Mouse (Mus musculus): ENCODE measurements around the gene Itln1. TPM values are rescaled to one million over a fixed set of nuclear protein-coding genes. Genes with fewer than 3 reads are reported as not detected.

Itln1 gene
- polyA plus RNA-seq, 1 experiment from 2014 or later = 0.23 TPM

DNA sequence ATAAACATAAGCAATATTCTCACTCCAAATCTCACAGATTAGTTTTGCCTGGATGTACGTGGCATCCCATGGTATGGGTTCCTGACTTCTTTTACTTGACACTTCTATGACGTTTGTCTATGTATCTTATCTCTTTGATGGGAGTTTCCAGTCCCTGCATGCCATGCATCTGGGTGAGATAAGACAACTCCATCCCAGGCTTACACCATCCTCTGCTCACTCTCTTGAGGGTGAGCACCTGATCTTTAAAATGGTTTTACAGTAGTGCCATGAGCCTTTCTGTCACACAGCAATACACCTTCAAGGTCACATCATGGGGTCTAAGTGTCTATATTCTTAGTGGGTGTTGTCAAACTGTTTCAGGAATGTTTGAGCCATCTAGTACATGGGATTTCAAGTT lies 25.2 kb upstream of the Itln1 start:
- H3K36me3 ChIP-seq (ENCODE audit: control insufficient read depth, insufficient read depth, low read length) = no peaks in the 10 kb centered on the region
- H3K9ac ChIP-seq (ENCODE audit: low read depth, low read length) = no peak overlapping the region
- no peak for ATAC-seq
- no peaks in the 10 kb centered on the region for H3K4me1 ChIP-seq (ENCODE audit: control insufficient read depth, insufficient read depth, low read length)
- H3K27ac ChIP-seq (ENCODE audit: low read length) = no peak overlapping the region
- H3K9me3 ChIP-seq (ENCODE audit: control insufficient read depth, low read length) = no peaks in the 10 kb centered on the region
- no peaks in the 10 kb centered on the region for H3K27me3 ChIP-seq (replicated peaks; ENCODE audit: control insufficient read depth, insufficient read depth, low read length)
- WGBS = 66% methylated on average over 2 of the region's 2 CpGs
- no peak overlapping the region for H3K4me2 ChIP-seq (ENCODE audit: low read depth, low read length)
- H3K4me3 ChIP-seq (ENCODE audit: low read length) = no peak overlapping the region

DNA sequence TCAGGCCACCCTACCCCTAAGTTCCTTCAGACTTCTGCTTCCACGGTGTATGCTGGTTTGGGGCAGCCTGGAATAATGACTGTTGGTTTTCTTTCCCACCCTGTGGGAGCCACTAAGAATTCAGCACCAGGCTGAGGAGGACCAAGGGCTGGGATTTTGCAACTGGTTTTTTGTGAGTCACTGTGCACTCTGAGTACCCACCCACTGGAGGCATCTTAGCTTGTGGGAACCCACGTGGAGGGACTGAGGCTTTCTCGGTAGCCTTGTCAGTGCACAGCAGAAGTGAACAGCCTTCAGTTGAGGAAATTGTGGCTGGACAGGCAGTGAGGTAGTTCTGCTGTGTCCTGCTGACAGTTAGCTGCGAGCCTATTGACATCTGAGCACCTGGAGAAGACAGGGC lies 23.8 kb upstream of the Itln1 start, which contains the start of gene Cd244a:
Cd244a (plus strand) TSS at position 296 of the 400 bp plus-strand sequence.
- Histone ChIP-seq H3K4me3 (ENCODE audit: low read length) (no peak within 1 kb of the TSS), H3K27ac (ENCODE audit: low read length) (no peak within 1 kb of the TSS), H3K9ac (ENCODE audit: low read depth, low read length) (no peak within 1 kb of the TSS), H3K27me3 (replicated peaks; ENCODE audit: control insufficient read depth, insufficient read depth, low read length) (no peaks in the 10 kb centered on the region), H3K9me3 (ENCODE audit: control insufficient read depth, low read length) (no peaks in the 10 kb centered on the region), H3K4me1 (ENCODE audit: control insufficient read depth, insufficient read depth, low read length) (no peaks in the 10 kb centered on the region), H3K36me3 (ENCODE audit: control insufficient read depth, insufficient read depth, low read length) (no peaks in the 10 kb centered on the region), H3K4me2 (ENCODE audit: low read depth, low read length) (no peak within 1 kb of the TSS)
- 78% methylated on average over 4 of the region's 4 CpGs for WGBS
- ATAC-seq = no peak

DNA sequence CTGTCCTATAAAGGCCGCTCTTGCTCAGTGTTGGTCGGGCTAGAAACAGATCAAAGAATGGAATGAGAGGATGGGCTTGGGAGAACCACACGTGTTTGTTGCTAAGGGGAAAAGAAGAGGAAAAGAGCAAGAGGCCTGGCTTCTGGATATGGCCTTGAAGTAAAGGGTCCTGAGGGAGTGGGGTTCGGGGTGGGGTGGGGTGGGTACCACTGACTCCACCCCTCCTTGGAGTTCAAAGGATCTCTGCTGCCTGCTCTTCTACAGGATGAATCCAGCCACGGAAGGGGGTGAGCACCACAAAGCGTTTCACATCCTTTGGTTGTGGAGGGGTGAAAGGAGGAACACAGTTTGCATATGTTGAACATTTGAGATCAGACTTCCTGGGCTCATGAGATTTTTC lies 23.3 kb upstream of the Itln1 start:
- no peak for ATAC-seq
- no peaks in the 10 kb centered on the region for H3K27me3 ChIP-seq (replicated peaks; ENCODE audit: control insufficient read depth, insufficient read depth, low read length)
- H3K9me3 ChIP-seq (ENCODE audit: control insufficient read depth, low read length) = no peaks in the 10 kb centered on the region
- H3K27ac ChIP-seq (ENCODE audit: low read length) = no peak overlapping the region
- 73% methylated on average over 6 of the region's 6 CpGs for WGBS
- no peak overlapping the region for H3K9ac ChIP-seq (ENCODE audit: low read depth, low read length)
- no peak overlapping the region for H3K4me3 ChIP-seq (ENCODE audit: low read length)
- no peak overlapping the region for H3K4me2 ChIP-seq (ENCODE audit: low read depth, low read length)
- no peaks in the 10 kb centered on the region for H3K4me1 ChIP-seq (ENCODE audit: control insufficient read depth, insufficient read depth, low read length)
- H3K36me3 ChIP-seq (ENCODE audit: control insufficient read depth, insufficient read depth, low read length) = no peaks in the 10 kb centered on the region

DNA sequence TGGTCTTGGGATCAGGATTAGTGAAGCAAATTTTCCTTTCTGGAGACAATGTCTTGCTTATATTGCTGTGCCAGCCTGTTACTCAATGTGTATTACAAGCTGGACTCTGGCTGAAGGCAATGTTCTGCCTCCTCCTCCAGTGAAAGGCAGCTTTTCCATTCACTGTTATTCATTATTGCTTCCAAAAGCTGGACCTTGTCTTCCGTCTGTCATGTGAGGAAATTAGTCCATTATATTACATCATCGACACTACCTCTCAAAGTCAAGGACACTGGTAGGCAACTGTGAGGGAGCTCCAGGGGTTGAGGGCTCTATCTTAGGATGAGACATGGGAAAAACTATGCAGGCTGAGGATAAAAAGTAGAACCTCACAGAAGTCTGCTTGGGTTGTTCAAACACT lies 21.3 kb upstream of the Itln1 start:
- 80% methylated on average over 2 of the region's 2 CpGs for WGBS
- Histone ChIP-seq H3K9ac (ENCODE audit: low read depth, low read length) (no peak overlapping the region), H3K9me3 (ENCODE audit: control insufficient read depth, low read length) (no peaks in the 10 kb centered on the region), H3K4me1 (ENCODE audit: control insufficient read depth, insufficient read depth, low read length) (no peaks in the 10 kb centered on the region), H3K4me3 (ENCODE audit: low read length) (no peak overlapping the region), H3K27ac (ENCODE audit: low read length) (no peak overlapping the region), H3K4me2 (ENCODE audit: low read depth, low read length) (no peak overlapping the region), H3K27me3 (replicated peaks; ENCODE audit: control insufficient read depth, insufficient read depth, low read length) (no peaks in the 10 kb centered on the region), H3K36me3 (ENCODE audit: control insufficient read depth, insufficient read depth, low read length) (no peaks in the 10 kb centered on the region)
- ATAC-seq = no peak

DNA sequence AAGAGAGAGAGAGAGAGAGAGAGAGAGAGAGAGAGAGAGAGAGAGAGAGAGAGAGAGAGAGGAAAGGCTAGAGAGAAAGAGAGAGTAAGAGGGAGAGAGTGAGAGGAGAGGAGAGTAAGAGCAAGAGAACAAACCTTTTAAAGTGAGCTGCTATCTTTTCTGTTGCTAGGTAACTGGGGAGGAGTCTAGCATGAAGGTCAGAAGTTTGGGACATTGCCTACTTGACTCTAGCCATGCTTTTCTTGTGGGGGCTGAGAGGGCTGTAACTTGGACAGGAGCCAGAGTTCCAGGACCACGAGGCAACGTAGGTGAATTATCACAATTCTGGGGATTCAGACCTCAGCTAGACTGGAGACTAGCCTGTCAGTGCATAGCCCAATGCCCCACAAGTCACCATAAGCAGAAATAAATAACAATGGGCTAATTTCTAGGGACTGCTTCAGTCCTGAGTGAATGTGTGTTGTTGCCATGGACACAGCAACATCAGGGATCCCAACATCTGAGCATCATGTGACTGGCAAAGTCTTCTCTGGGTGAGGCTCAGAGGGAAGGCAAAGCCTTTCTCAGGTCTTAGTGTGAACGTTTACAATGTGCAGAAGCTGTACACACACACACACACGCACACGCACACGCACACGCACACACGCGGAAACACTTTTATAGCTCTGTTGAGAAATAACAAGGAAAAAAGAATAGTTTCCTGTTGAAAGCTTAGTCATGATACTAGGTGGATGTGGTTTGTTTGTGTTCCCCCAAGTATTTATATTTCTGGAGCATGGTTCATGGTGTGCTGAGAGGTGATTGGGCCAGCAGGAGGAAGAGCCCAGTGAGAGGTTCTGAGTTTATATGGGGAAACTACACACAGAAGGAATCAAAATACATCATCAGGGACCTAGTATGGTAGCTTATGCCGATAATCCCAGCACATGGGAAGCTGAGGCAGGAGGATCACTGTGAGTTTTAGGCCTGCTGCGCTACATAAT lies 18.6 kb upstream of the Itln1 start:
- ATAC-seq = peak; percentile 53; the same call in 1 of the 2 replicates
- Histone ChIP-seq H3K9ac (ENCODE audit: low read depth, low read length) (no peak overlapping the region), H3K4me1 (ENCODE audit: control insufficient read depth, insufficient read depth, low read length) (no peaks in the 10 kb centered on the region), H3K4me2 (ENCODE audit: low read depth, low read length) (no peak overlapping the region), H3K27me3 (replicated peaks; ENCODE audit: control insufficient read depth, insufficient read depth, low read length) (no peaks in the 10 kb centered on the region), H3K27ac (ENCODE audit: low read length) (no peak overlapping the region), H3K9me3 (ENCODE audit: control insufficient read depth, low read length) (no peaks in the 10 kb centered on the region), H3K36me3 (ENCODE audit: control insufficient read depth, insufficient read depth, low read length) (no peaks in the 10 kb centered on the region), H3K4me3 (ENCODE audit: low read length) (no peak overlapping the region)
- WGBS = 71% methylated on average over 11 of the region's 11 CpGs

DNA sequence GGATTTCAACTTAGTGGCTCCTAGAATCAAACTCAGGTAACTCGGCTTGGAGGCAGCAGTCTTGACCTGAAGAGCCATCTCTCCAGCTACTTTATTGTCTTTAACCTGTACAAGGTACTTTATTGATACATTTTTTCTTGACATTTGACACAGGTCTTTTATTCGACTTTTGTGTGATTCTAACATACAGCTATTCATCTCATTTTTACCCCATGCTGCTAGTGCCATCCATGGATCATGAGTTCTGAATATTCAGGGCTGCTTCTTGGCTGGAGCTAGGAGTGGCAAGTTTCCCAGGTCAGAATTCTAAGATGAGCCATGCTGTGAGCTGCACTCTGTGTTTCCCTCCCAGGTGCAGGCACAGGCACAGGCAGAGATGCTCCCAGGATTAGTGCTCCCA lies 17.1 kb upstream of the Itln1 start:
- no peak for ATAC-seq
- Histone ChIP-seq H3K9ac (ENCODE audit: low read depth, low read length) (no peak overlapping the region), H3K27ac (ENCODE audit: low read length) (no peak overlapping the region), H3K27me3 (replicated peaks; ENCODE audit: control insufficient read depth, insufficient read depth, low read length) (no peaks in the 10 kb centered on the region), H3K4me1 (ENCODE audit: control insufficient read depth, insufficient read depth, low read length) (no peaks in the 10 kb centered on the region), H3K36me3 (ENCODE audit: control insufficient read depth, insufficient read depth, low read length) (no peaks in the 10 kb centered on the region), H3K9me3 (ENCODE audit: control insufficient read depth, low read length) (no peaks in the 10 kb centered on the region), H3K4me2 (ENCODE audit: low read depth, low read length) (no peak overlapping the region), H3K4me3 (ENCODE audit: low read length) (no peak overlapping the region)
- WGBS = 86% methylated on average over 2 of the region's 2 CpGs

DNA sequence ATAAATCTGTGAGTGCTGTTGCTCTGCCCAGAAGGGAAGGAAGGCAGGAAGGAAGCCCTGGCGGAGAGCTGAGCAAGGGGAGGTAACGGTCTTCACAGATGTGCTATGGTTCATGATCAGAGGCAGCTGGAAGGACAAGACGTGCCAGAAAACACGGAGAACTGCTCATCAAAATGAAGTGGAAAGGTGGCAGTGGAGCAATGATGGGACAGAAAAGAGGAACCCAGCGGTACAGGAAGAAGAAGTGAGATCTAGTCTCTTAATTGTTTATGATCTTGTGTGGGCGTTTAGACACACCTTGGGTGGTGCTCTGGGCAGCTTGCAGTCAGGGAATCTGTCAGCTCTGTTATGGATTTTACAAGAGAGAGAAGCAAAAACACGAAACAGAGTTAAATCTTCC lies 16.2 kb upstream of the Itln1 start:
- Histone ChIP-seq H3K9me3 (ENCODE audit: control insufficient read depth, low read length) (no peaks in the 10 kb centered on the region), H3K27ac (ENCODE audit: low read length) (no peak overlapping the region), H3K4me3 (ENCODE audit: low read length) (no peak overlapping the region), H3K4me1 (ENCODE audit: control insufficient read depth, insufficient read depth, low read length) (no peaks in the 10 kb centered on the region), H3K27me3 (replicated peaks; ENCODE audit: control insufficient read depth, insufficient read depth, low read length) (no peaks in the 10 kb centered on the region), H3K4me2 (ENCODE audit: low read depth, low read length) (no peak overlapping the region), H3K36me3 (ENCODE audit: control insufficient read depth, insufficient read depth, low read length) (no peaks in the 10 kb centered on the region), H3K9ac (ENCODE audit: low read depth, low read length) (no peak overlapping the region)
- 68% methylated on average over 7 of the region's 7 CpGs for WGBS
- no peak for ATAC-seq

DNA sequence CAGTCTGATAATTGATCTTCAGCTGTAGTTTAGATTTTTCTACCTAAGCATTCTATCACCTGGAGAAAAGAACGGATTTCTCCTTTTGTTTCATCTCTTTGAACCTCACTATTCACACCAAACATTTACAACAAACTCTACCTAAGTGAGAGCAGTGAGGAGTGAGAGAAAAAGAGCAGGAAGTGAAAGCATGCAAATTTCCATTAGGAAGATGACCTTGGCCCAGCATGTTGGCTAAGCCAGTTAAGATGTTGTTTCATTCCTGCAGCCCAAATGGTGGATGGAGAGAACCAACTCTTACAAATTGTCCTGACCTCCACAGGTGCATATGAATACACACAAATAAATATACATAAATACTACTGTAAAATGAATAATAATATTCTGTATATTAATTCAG lies 5.6 kb upstream of the Itln1 start:
- no peak for ATAC-seq
- no peak overlapping the region for H3K4me3 ChIP-seq (ENCODE audit: low read length)
- H3K4me2 ChIP-seq (ENCODE audit: low read depth, low read length) = no peak overlapping the region
- no peaks in the 10 kb centered on the region for H3K36me3 ChIP-seq (ENCODE audit: control insufficient read depth, insufficient read depth, low read length)
- H3K27ac ChIP-seq (ENCODE audit: low read length) = no peak overlapping the region
- 74% methylated on average over 1 of the region's 1 CpGs for WGBS
- no peaks in the 10 kb centered on the region for H3K4me1 ChIP-seq (ENCODE audit: control insufficient read depth, insufficient read depth, low read length)
- no peaks in the 10 kb centered on the region for H3K27me3 ChIP-seq (replicated peaks; ENCODE audit: control insufficient read depth, insufficient read depth, low read length)
- no peaks in the 10 kb centered on the region for H3K9me3 ChIP-seq (ENCODE audit: control insufficient read depth, low read length)
- H3K9ac ChIP-seq (ENCODE audit: low read depth, low read length) = no peak overlapping the region

DNA sequence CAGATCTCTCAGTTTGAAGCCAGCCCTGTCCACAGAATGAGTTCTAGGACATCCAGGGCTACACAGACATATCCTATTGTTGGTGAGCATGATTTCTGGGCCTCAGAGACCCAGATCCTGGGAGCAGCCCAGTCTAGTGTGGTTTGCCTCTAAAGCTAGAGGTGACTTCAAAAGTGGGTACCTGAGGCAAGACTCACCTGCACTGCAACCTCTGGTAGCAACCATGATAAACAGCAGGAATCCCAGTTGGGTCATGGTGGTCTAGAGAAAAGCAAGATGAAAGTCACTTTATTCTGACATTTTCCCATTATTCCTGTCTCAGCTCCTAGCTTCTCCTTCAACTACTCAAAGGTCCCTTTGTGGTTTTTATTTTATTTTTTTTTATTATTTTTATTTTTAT lies 537 bp downstream of the Itln1 start:
- H3K27ac ChIP-seq (ENCODE audit: low read length) = no peak overlapping the region
- H3K9me3 ChIP-seq (ENCODE audit: control insufficient read depth, low read length) = no peaks in the 10 kb centered on the region
- H3K9ac ChIP-seq (ENCODE audit: low read depth, low read length) = no peak overlapping the region
- ATAC-seq = no peak
- no peaks in the 10 kb centered on the region for H3K4me1 ChIP-seq (ENCODE audit: control insufficient read depth, insufficient read depth, low read length)
- no peaks in the 10 kb centered on the region for H3K36me3 ChIP-seq (ENCODE audit: control insufficient read depth, insufficient read depth, low read length)
- H3K4me2 ChIP-seq (ENCODE audit: low read depth, low read length) = no peak overlapping the region
- H3K4me3 ChIP-seq (ENCODE audit: low read length) = no peak overlapping the region
- H3K27me3 ChIP-seq (replicated peaks; ENCODE audit: control insufficient read depth, insufficient read depth, low read length) = no peaks in the 10 kb centered on the region
